Mouse (Mus musculus) hematopoietic stem cell, adult 5-6 weeks (primary cell): ENCODE measurements around the gene Cd40lg. TPM values are rescaled to one million over a fixed set of nuclear protein-coding genes. Genes with fewer than 3 reads are reported as not detected.

ENCODE experiments used
- ATAC-seq, 2 experiments: fragments of 125-278 bp in 1 of 2; replicated peaks in 1 of 2; 2 replicates each; pipeline ENCODE4 v1.8.0; 2016 to 2017; ENCODE audit warnings: inconsistent platforms in 2 of 2, mild to moderate bottlenecking in 2 of 2, moderate number of reproducible peaks in 2 of 2, low read depth in 1 of 2, moderate TSS enrichment in 1 of 2; ENCODE audit not compliant: low FRiP score in 2 of 2, poor library complexity in 2 of 2, severe bottlenecking in 2 of 2, insufficient read depth in 1 of 2, low TSS enrichment in 1 of 2
- total RNA-seq: library from RNA; stranded (forward); fragments of 172-1452, 232-1000 nt; gene quantifications from 2 replicates; pipeline ENCODE4 v1.2.3, GENCODE M21; 2017

Cd40lg gene
- total RNA-seq, 1 experiment from 2014 or later, result not detected

GRCm38 (mm10) chrX:57233596-57233995, 21.7 kb downstream of the Cd40lg start:
- no peak for ATAC-seq

- no peak for ATAC-seq
These were observed 24.0 kb downstream of the Cd40lg start for GRCm38 (mm10) chrX:57235982-57236381.

DNA sequence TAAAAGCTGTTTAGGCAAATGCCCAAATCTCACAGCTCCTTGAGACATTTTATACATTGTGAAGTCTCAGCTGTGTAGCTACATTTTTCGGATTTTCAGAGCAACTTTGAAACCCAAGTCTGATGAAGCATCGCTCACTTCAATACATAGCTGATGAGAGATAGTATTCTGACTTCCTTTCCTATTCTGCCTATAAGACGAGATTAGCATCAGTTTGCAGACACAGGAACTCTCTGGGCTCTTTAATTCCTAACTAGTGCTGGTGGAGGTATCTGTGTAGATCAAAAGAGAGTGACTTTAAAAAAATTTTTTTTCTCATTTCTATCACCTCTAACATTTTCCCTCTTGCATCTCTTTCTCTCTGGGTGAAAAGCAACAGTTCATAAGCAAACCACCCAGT, 26.6 kb downstream of the Cd40lg start:
- ATAC-seq, result no peak

DNA sequence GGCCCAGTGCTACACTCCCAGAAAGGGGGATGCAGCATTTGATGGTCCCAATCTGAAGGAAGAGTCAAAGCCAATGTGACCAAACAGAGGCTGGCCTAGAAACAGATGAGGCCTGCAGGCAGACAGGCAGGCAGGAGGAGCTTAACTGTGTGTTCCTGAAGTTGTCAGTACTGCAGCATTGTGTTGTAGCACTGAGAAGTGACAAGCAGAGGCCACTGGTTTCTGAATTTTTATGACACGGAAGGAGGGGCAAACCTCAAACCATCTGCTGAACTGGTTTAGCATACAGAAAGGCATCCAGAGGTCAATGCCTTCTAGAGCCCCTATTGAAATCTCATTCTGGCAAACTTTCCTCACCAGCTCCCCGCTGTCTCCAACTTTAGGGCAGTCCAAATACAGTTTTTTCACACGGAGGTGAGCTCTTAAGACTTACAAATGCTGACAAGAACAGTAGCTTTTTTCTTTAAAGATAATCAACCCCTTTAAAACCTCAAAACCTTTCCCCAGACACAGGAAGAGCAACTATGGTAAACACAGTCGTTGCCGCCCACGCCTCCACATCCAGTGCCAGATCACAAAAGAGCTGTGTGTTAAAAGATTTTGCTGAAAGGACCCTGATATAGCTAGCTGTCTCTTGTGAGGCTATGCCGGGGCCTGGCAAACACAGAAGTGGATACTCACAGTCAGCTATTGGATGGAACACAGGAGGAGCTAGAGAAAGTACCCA, 41.5 kb downstream of the Cd40lg start:
- no peak for ATAC-seq

- no peak for ATAC-seq
These were observed 48.8 kb downstream of the Cd40lg start for GRCm38 (mm10) chrX:57260744-57261143.

GRCm38 (mm10) chrX:57263515-57263914, 51.6 kb downstream of the Cd40lg start:
- no peak for ATAC-seq

Other genes with a start within 250 kb of the Cd40lg start
- not detected in 2 replicates for gene Brs3, start 169.1 kb upstream of the Cd40lg start, total RNA-seq
- 86.9 and 102 TPM in 2 replicates for gene Htatsf1, start 158.6 kb upstream of the Cd40lg start, total RNA-seq
- gene Vgll1, start 124.0 kb upstream of the Cd40lg start, total RNA-seq, result not detected in 2 replicates
- 145 and 178 TPM in 2 replicates for gene Arhgef6, start 126.6 kb downstream of the Cd40lg start, total RNA-seq
- 61.5 and 93.1 TPM in 2 replicates for gene Rbmx, start 180.9 kb downstream of the Cd40lg start, total RNA-seq
- not detected in 2 replicates for gene Gm364, start 197.0 kb downstream of the Cd40lg start, total RNA-seq